Mouse (Mus musculus) kidney, adult 11 months (tissue): ENCODE measurements around the gene Pdhx.

Source experiments
- DNase-seq: peaks from one replicate; pipeline ENCODE4 v3.0.0; 2022

Gene Pdhx

DNA sequence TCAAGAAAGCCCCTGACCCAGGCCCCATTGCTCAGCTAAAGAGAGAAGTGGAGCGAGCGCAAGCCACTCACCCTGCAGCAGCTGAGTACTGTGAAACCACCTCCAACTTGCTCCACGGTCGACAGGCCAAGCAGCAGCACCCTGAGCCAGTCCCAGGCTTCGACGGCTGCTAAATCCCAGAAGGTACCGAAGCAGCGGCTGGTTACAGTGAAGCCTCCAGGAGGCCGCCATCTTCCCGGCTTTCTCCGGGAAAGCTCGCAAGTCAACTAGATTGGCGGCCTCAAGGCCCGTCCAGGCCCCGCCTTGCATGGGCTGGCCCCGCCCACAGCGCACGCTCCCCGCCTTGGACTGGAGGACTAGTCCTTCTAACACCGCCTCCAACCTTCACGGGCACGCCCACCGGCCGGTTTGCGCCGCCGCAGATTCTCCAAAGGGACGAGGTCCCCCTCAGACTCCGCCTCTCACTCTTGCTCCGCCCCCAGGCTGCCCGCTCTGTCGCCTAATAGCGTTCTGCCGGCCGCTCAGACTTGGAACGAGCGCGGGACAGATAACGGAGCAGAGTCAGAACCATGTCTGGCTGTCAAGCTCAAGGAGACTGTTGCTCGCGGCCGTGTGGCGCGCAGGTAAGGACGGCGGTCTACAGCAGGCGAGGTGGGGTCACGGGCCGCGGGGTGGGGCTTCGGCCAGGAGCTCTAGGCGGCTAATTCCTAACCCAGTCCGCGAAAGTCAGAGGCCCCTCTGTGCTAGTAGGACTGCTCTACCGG, at the start of gene Pdhx, which contains the start of gene Apip:
Gene Pdhx (minus strand): TSS at position 295 of the 764 bp plus-strand sequence.
Gene Apip (plus strand): TSS at position 457 of the 764 bp plus-strand sequence.
- DNase-seq: peak; percentile 100

DNA sequence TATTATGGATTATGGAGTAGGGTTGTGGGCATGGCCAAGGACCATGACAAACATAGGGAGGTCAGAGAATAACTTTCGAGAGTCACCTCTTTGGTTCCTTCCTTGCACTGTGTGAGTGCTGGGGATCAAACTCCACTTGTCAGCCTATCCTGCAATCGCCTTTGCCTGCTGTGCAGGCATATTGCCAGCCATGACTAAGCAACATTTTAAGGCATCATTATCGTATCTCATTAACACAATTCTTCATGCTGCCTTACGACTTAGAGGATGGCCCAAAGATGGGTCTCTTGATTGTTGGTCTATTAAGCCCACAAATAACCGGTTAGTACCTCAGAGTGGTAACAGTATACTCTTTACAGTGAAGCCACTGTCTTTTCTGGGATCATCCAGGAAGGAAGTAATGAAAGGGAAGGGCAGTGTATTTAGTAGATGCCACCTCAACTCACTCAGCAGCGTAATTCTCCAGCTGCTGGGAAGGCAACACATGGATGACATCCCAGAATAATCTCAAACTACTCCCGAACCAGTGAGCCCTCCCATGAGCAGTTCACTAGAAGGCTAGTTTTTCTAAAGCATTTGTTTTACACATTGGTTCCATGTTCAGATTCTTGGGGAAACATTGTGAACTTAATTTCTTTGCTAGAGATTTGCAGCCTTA, 46.0 kb upstream of the Pdhx start:
- peak; percentile 19 for DNase-seq

DNA sequence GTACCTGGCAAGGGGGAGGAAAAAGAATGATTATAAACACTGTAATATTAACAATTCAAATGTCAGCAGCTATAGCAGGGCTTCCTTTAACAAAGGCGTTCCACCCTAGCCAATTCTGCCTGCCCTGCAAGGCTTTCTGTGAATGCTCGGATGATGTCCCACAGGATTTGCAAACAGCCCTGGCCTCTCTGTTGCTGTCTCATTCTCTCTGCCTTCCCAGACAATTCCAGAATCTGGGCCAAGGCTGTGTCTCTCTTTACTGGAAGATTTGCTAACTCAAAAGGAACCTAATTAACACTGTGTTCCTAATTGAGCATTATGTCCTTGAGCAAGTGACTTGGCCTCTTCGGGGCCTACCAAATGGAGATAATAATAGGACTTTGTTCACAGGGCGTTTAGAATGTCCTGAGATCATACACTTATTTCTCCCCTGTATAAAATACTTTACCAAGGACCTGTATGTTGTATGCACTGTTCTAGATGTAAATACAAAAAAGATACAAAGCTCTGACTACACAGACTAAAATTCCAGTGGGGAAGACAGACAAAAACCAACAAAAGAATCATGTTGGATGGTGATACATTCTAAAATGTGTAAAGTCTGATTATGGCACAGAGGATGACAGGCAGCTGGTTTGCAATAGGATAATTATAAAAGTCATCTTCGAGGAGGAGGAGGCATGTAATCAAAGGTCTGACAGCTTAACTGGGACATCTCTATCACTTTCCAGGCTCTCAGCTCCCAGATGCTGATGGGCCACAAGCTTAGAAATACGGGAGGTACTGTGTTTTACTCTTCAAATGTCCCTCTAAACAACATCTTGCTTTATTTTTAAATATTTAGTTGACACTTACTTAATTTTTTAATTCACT, 45.2 kb upstream of the Pdhx start:
- no peak for DNase-seq

DNA sequence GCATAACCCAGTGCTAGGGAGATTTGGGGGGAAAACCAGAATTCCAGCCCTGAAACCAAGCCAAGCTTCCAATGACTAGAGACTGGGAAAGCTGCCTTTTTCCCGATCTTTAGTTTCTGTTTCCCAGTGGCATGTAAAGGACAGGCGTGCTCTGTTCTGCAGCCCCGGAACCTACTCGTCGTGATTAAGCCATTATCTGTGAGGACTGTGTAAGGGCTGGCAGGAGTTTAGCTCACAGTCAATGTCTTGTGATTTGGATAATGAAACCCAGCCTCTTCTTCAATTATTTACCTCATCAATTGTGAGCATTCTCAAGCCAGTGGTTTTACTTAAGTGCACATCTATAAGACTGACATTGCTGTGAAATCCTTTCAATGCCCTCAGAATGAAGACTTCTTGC, 43.9 kb upstream of the Pdhx start:
- no peak for DNase-seq

DNA sequence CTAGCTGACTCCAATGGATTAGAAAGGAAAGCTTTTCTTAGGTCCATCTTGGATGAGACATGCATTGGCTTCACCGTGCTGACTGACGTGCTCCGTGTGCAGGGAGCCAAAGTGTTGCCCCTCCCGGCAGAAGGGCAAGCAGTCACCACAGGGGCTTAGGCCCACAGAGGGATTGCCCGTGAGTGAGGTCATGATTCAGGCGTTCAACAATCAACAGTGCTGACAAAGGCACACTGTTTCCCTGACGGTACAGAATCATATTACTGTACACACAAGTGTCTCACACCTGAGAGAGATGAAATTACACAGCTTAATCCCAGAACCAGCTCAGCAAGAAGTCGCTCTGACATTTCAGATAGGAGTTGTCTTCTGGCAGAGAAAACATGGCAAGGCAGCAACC, 38.4 kb upstream of the Pdhx start:
- DNase-seq: no peak

DNA sequence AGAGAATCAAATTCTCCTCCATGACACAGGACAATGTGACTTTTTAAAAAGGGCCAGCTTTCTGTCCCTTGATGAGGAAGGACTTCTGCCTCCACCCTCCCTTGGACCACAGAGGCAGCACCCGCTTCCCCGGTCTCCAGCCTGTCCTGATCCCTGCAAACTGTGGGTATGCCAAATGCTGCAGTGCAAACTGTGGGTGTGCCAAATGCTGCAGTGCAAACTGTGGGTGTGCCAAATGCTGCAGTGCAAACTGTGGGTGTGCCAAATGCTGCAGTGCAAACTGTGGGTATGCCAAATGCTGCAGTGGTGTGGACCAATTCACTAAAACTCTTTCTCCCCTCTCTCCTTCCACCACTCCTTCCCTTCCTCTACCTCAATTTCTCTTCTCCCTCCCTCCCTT, 32.9 kb upstream of the Pdhx start:
- no peak for DNase-seq

DNA sequence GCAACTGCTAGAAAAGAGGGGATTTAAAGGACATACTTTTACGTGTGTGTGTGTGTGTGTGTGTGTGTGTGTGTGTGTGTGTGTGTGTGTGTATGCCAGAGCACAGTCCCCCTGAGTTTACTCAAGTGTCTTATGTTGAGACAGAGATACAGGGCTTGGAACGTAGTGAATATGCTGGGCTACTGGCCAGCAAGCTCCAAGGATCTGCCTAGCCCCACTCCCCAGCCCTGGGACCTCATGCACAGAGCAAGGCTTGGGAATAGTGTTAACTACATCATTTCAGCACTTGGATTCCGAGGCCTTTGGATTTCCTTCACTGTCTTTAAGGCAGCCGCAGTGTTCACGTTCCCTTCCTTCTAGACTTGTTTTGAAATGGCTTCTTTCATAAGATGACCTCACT, 29.3 kb upstream of the Pdhx start:
- no peak for DNase-seq

DNA sequence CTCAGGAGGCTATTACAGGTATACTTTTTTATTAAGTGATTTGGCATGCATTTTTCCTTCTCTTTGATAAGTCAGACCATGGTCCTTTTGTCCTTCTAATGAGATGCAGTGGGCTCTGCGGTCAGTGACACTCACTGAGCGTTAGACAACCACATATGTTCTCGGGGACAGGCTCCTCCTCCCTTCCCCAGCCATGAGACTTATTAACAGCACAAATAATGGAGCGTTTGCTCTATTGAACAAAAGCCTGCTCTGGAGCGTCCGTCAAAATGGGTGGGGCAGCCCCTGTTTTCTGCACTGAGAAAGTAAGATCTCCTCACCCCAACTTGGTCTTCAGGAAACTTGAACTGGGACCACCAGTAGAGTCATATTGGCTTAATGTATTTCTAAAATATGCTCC, 16.2 kb upstream of the Pdhx start:
- DNase-seq: no peak

DNA sequence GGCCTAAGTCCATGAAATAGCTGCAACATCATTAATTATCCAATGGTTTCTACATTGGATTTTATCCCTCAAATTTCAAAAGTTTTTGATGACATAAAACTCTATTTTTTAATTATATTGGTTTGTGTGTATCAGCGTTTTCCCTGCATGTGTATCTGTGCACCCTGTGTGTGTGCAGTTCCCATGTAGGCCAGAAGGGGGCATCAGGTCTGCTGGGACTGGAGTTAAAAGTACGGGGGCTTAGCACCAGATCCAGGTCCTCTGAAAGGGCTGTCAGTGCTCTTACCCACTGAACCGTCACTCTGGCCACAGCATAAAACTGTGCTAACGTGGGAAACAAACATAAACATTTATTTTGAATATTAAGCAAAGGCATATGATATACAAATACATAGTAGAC, 14.8 kb upstream of the Pdhx start:
- no peak for DNase-seq

DNA sequence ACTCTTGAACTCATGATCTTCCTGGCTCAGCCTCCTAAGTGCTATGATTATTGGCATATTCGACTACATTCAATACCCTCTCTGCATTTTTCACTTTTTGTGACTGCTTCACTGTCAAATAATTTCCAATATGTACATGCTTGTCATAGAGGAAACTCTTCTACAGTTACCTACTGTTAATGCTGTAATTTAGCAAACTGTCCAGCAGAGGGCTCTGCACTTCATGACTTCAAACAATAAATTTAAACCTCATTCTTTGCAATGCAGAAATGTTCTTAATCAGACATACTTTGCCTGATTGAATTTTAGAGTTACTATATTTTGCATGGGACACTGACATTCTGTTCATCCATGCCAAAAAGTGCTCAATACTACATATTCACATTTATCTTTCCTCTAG, 13.1 kb upstream of the Pdhx start:
- DNase-seq: no peak

DNA sequence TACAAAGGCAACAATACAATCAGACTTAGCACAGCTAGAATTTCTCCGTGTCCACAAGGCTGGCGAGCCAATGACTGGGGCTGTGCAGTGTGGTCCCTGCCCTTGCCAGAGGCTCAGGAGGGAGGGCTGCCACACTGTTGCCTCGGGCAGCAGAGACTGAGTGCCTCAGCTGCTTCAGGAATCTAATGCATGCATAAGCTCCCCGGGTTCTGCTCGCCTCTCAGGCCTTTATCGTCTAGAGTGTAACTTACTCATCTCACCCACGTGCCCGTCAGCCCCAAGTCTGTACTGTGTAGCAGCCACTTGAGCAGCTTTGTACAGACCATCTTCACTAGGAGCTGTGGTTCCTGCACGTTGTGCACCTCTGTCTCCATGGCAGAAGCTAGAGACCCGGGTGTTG, 12.3 kb upstream of the Pdhx start:
- no peak for DNase-seq

DNA sequence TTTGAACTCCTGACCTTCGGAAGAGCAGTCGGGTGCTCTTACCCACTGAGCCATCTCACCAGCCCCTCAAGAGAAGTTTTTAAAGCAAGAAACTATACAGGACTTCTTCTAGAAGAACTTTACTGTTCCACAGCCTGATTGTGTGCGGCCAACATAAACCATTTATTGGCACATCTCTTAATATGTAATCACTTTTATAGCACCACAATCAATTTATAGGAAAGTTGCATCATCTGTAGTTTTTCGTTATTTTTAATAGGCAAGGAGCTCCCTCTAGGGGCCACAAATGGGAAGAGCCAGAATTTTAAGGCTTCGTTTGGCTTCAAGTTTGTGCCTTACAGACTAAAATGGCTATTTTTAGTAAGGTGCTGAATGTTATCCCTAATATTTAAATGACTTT, 11.1 kb upstream of the Pdhx start:
- DNase-seq: no peak

DNA sequence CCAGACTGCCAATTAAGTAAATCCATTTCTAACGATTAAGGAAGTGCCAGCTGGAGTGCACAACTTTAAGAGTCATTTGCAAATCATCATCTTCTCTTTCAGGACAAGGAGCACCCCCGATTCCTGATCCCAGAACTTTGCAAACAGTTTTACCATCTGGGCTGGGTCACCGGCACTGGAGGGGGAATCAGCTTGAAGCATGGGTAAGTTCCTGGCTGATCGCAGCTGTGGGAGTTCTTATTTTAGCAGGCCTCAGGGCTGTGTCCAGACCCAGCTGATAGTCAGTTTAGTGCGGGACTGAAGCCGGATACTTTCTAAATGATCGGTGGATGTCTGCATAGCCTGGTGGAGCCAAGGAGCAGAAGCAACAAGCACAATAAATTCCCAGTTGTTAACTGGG, 9.5 kb upstream of the Pdhx start:
- DNase-seq: no peak

DNA sequence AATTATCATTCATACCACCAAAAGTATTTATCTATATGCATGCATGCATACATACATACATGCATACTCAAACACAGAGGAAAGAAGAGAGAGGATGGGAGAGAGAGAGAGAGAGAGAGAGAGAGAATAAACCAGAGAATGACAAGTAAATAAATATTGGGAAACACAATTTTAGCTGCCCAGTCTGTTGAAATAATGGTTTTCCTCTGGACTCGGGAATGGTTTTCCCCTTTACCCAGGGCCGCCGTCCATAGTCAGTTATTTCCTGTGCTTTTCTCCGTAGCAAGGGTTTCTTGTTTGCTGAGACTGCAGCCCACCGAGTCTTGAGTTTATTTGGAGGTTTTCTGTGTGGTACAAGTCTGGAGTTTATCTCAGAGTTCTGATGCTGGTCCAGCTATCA, 8.4 kb upstream of the Pdhx start:
- no peak for DNase-seq

DNA sequence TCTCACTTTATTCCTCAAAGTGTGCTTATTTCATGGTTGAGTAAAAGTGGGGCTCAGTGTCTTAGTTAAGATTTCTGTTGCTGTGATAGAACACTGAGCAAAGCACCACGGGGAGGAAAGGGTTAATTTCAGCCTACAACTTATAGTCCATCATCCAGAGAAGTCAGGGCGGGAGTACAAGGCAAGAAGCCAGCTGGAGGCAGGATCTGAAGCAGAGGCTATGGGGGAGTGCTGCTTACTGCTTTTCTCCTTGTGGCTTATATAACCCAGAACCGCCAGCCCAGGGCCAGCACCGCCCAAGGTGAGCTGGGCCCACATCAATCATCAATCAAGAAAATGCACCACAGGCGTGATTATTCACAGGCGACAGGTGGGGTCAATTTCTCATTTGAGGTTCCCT, 7.8 kb upstream of the Pdhx start:
- DNase-seq: peak; percentile 15

DNA sequence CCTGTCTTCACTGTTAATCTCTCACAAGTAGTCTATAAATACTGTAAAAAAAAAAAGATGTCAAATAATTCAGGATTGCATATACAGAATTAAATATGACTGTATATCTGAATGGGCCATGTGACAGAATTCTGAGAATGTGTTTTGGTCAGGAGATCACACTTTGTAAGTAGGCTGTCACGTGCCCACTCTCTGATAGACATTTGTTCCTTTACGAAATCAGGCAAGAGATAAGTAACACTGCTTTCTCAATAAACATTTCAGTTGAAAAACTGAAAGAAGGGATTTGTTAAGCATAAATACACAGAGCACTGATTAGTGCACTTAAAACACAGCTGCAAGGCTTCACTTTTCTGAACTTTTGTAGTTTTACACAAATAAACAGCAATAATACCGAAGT, 2.7 kb downstream of the Pdhx start:
- DNase-seq: no peak

DNA sequence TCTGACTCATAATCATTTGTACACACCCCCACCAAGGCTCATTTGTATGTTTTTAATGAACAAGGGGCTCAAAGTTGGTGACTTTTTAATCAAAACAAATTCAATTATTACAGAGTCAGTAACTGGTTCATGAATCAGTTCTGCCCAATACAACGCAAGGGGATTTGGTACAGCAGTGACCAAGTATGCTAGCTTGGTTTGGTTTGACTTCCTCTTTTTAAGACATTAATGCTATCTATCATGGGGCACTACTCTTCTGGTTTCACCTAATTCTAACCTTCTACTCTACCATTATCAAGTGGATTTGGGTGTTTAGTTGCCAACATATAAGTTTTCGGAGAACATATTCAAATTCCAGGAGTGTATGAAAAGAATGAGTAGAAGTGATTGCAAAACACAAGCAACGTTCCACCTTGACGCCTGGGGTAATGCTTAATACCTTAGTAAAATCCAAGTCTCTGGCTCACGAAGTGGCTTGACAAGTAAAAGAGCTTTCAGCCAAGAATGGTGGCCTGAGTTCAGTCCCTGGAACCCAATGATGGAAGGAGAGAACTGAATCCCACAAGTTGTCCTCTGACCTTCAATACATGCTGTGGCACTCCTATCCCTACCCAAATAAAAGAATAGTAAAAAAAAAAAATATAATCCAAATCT, 3.4 kb downstream of the Pdhx start:
- DNase-seq: no peak

DNA sequence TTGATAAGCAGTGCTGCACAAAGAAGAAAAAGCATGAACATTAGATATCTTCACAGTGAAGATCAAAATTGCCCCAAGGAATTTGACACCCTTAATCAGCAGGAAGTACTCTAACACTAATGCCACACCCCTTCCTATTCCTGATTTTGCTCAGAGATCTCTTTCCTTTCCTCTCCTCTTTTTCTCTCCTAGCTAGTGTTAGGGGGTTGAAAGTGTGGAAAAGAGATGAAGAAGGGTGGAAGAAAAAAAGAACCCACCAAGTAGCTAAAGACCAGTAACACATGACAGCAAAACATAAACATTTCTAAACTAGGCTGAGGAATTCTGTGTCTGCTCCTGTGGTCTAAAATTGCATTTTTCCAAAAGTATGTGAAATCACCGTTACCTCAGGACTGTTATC, 4.7 kb downstream of the Pdhx start:
- DNase-seq: no peak

DNA sequence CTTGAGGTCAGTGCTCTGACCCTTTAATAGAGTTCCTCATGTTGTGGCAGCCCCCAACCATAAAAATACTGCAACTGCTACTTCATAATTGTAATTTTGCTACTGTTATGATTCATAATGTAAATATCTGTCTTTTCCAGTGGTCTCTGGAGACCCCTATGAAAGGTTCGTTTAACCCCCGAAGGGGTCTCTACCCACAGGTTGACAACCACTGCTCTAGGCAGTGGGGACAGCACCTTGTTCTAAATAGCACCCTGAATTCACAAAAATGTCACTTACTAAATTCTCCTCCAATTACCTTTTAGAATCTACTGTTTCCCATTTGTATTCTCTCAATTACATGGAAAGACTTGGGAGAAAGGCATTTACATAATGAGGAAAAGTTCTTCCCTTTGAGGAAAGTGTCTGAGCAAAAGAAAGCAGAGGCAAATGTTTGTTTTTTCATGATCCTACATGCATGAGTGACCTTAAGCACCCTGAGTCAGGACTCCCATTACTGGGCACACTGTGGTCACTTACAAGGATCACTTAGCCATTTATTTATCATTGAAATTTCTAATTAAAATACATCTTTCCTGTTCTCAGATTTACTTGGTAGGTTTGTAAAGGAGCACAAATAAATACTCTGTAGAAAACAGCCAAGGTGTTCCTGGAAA, 5.6 kb downstream of the Pdhx start:
- DNase-seq: no peak

DNA sequence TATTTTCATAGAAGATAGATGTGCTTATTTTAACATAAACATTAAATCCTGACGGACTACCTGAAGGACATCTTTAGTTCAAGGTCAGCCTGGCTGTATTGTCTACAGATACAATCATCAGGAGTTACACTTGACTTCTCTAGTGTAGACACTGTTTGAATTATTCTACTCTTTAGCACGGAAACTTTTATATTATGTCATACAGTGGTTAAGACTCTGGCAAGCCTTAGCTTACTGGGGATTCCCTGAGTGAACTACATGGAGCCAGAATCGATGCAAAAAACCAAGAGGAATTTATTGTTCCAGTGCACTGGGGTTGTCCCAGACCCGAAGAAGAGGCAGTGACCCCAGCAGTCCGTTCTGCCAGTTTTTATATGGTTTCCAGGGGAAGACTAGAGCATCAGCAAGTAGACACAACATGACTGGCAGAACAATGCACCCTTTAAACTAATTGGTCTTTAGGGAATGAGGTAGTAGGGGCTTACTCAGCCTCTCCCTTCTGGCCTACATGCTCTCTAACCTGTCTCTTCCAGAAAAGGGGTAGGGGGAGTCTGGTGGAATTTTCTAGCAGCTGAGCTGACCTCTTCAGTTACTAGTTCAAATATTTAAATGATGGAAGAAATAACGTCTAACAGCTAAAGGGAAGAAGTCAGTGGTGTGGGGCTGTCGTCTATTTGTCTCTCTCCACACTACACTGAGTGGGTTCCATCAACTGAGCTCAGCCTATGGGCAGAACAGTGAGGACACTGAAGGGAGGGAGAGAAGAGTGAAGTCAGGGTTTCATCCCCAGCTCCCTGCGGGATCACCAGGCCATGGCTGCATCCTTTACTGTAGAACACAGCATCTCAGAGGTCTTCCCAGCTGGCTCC, 6.4 kb downstream of the Pdhx start:
- DNase-seq: no peak

DNA sequence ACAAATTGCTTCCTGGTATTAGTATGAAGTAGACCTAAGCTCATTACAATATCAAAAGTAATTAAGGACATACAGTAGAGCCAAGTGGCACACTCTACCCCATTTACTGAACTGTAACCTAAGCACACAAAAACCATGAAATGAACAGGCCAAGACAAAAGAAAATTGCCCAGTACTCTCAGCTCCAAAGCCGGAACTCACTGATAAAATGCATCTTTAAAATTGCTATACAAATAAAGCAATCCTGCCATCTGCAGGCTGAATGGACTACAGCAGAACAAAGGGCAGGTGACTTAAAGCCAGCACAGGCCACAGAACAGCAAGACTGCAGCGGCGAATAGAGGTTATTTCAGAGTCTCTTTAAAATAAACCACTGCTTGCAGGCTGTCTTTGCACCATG, 10.4 kb downstream of the Pdhx start:
- DNase-seq: peak; percentile 33

DNA sequence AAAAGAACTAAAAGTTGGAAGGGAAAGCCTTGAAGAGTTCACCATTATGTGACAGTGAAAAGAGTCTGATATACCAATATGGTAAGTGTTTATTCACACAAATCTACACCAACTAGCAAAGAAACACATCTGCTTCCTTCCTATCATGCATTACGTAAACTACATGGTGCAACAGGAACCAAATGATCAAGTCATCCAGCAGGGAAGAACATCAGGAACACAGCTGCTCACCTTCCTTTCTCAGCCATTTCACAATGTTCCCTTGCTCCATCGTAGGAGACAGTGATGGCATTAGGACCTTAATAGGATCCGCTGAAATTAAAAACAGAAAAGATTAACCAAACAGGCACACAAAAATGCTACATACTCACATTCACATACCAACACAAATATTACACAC, 15.0 kb downstream of the Pdhx start:
- no peak for DNase-seq
